Mouse (Mus musculus) splenic B cell, adult 2 months (primary cell): Measurements from ENCODE around the gene Uhmk1.

Source experiments
- DNase-seq: peaks from one replicate; pipeline ENCODE4 v3.0.0-alpha.2; 2011; ENCODE audit warnings: low read depth, low spot score
- H3K27me3 ChIP-seq: 2 replicates; pipeline ENCODE4 v1.6.1; 2012; ENCODE audit warnings: mild to moderate bottlenecking, low read length, moderate library complexity, mixed read lengths; ENCODE audit not compliant: control insufficient read depth, poor library complexity, insufficient read depth, severe bottlenecking
- H3K36me3 ChIP-seq: 2 replicates; pipeline ENCODE4 v1.6.1; 2012; ENCODE audit warnings: mild to moderate bottlenecking, low read length, moderate library complexity, mixed read lengths; ENCODE audit not compliant: control insufficient read depth, poor library complexity, insufficient read depth, severe bottlenecking

Uhmk1 gene

DNA sequence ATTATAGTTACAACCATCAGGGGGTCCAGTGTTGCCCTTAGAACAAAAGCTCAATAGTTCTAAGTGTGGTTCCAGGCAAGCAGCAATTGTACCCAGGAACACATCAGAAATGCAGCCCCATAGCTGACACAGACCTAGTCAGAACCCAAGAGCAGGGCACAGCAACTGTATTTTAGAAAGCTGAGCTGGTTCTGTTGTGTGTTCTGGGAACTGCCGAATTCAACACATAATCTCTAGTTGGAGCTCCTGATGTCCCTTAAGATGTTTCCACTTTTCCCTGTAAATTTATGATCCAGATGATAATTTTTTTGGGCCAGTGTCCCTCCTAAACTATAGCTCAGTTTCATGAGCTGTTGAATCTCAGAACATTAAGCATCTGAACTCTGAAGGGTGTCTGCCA, 23.3 kb downstream of the Uhmk1 start:
- DNase-seq = no peak
- H3K36me3 ChIP-seq = peaks cover 11% of the 10 kb centered on the region; the same call in 1 of the 2 replicates
- no peaks in the 10 kb centered on the region for H3K27me3 ChIP-seq

DNA sequence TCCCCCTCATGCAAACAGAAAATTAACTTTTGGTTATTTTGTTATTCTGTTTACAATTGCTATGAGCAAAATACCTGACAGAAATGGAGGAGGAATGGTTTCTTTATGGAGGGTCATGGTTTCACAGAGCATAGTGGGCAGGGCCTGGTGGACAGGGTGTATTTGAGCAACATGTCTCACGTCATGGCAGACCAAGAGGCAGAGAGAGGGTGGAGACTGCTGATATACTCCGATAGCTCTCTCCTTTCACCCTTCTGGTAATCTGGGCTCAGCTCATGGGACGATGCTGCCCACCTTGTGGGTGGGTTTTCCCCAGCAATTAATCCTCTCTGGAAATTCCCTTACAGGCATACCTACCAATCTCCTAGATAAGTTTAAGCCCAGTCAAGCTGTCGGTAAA, 25.0 kb downstream of the Uhmk1 start:
- no peak for DNase-seq
- Histone ChIP-seq H3K27me3 (no peaks in the 10 kb centered on the region), H3K36me3 (peaks cover 8% of the 10 kb centered on the region; the same call in 1 of the 2 replicates)

- H3K27me3 ChIP-seq = no peaks in the 10 kb centered on the region
- DNase-seq = no peak
Observed at GRCm38 (mm10) chr1:170188601-170189000, 26.6 kb downstream of the Uhmk1 start.

GRCm38 (mm10) chr1:170186531-170186930, 28.7 kb downstream of the Uhmk1 start:
- no peaks in the 10 kb centered on the region for H3K36me3 ChIP-seq
- DNase-seq = no peak

More at GRCm38 (mm10) chr1:170188601-170189000, 26.6 kb downstream of the Uhmk1 start:
- peaks cover 4% of the 10 kb centered on the region; the same call in 1 of the 2 replicates for H3K36me3 ChIP-seq

DNA sequence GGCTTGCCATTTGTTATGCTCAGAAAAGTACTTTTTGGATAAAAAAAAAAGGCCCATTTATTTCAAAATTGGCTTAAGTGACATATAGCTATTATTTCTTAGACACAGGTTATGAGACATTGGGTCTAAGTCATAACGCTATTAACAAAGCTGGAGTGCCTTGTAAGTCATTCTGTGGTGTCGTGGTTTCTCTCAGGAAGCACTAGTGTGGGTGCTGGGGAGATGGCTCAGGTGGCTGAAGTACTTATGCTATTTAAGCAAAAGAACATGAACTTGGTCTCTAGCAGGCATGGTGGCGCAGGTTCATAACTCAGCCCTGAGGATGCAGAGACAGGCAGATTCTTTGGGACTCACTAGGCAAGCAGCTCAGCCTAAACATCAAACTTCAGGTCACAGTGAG, 30.1 kb downstream of the Uhmk1 start:
- Histone ChIP-seq H3K27me3 (no peaks in the 10 kb centered on the region), H3K36me3 (no peaks in the 10 kb centered on the region)
- DNase-seq = no peak

More at GRCm38 (mm10) chr1:170186531-170186930, 28.7 kb downstream of the Uhmk1 start:
- no peaks in the 10 kb centered on the region for H3K27me3 ChIP-seq

DNA sequence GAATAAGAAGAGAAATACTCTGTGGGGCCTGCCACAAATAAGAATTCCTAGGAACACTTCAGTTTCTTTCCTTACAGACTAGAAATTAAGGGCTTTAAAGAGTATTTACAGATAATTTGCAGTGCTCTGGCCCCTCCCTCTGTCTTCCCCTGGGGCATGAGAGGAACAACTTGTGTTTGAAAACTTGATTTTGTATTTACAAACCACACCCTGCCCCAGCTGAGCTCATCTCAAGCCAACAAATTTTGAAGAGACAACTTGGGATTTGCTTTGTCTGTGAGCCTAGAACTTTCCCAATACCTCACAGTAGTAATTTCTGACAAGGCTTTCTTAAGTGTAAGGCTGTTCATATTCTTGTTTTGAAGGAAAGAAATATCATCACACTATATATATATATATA, 32.5 kb downstream of the Uhmk1 start:
- H3K27me3 ChIP-seq = no peaks in the 10 kb centered on the region
- no peak for DNase-seq
- no peaks in the 10 kb centered on the region for H3K36me3 ChIP-seq

DNA sequence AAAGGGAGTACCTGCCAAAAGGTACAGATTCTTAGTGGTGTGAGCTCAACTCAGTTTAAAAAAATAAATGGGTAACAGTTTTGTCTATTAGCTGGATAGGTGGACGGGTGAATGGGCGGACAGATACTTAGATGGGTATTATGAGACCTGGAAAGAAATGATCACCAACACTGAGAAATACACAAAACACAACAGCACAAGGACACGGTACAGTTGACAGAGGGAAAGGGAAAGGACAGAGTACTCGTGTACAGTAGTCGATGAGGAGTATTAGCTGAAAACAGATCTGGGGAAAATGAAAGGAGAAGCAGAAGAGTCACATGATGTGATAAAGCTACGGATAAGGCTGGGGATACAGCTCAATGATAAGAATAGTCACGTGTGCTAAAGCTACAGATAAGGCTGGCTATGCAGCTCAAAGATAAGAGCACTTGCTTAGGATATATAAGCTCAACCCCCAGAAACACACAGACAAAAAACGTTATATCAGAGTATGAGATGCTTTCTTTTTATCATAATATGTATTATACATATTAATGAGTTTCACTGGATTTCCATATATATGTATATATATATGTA, 38.4 kb downstream of the Uhmk1 start:
- Histone ChIP-seq H3K27me3 (no peaks in the 10 kb centered on the region), H3K36me3 (no peaks in the 10 kb centered on the region)
- no peak for DNase-seq

- no peaks in the 10 kb centered on the region for H3K36me3 ChIP-seq
- DNase-seq = peak; percentile 8
Observed at GRCm38 (mm10) chr1:170175848-170176247, 39.3 kb downstream of the Uhmk1 start.

DNA sequence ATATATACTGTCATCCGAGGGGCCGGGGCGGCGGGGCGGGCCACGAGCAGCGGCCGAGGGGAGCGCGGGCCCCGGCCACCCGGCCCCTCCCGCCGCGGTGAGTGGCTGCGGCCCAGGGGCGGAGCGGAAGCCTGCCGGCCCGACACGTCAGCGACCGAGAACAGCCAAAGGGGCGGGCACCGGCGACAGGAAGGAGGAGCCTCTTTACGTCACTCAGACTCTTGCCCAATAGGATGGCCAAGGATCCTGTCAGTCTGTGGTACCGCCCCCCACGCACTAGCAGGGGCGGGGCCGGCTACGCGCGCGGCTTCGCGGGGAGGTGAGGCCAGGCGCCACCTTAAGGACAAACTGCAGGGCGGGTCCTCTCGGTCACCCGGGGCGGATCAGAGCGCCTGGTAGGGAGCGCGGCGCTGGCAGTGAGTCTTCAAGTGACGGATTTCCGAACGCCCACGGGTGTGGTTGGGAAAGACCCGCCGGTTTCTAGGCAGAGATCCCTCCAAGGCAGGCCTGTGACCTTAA, 40.3 kb downstream of the Uhmk1 start, which contains the start of gene Uap1:
Gene Uap1 (minus strand): TSS at position 144 of the 519 bp plus-strand sequence.
- H3K27me3 ChIP-seq = no peaks in the 10 kb centered on the region
- DNase-seq = peak; percentile 100
- no peaks in the 10 kb centered on the region for H3K36me3 ChIP-seq

More at GRCm38 (mm10) chr1:170175848-170176247, 39.3 kb downstream of the Uhmk1 start:
- H3K27me3 ChIP-seq = no peaks in the 10 kb centered on the region

DNA sequence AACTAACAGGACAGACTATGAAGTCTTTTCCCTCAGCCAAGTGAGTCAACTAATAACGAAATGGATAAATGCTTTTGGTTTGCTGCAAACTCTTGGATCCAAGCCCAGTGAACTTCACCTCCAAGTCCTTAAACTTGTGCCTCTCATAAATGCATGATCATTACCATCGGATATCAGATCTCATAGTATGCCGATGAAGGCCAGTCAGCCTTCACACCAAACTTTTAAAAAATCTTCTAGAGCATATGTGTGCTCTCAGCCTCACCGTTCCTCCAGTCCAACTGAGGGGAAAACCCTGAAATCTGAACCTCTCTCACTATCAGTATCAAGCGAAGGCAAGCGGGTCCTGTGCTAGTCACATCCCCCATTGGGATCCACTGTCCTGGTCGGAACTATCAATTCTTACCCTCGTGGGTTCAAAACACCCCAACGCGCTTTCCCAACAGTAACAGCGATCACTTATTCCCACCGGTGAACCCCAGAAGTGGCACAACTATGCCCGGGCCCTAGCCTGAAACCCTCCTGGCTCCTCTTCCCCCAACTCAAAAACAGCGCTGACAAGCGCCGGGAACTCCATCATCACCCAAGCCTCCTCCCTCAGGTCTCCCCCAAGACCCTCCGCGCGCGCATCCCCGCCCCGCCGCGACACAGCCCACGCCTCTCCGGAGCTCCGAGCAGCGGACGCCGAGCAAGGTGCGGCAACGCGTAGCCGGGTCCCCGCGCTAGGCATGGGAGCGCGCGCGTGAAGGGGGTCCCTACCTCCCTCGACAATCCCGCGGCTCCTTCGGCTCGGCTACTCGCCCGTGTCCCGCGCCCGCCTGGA, 41.0 kb downstream of the Uhmk1 start:
- Histone ChIP-seq H3K36me3 (no peaks in the 10 kb centered on the region), H3K27me3 (no peaks in the 10 kb centered on the region)
- DNase-seq = peak; percentile 59

DNA sequence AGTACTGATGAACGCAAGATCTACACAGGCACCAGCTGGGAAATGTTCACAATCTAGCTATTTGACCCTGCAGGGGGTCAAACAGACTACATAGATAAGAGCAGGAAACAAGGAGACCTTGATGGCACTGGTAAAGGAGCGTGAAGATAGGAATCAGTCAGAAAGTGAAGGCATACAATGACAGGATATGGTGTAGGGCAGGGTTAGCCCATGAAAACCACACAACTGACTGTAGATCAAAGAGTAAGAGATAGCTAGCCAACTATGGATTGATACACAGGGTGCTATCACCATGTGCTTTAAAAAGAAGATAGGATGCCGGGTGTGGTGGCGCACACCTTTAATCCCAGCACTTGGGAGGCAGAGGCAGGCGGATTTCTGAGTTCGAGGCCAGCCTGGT, 47.4 kb downstream of the Uhmk1 start:
- no peaks in the 10 kb centered on the region for H3K27me3 ChIP-seq
- no peak for DNase-seq
- peaks cover 6% of the 10 kb centered on the region for H3K36me3 ChIP-seq

- H3K27me3 ChIP-seq = no peaks in the 10 kb centered on the region
- H3K36me3 ChIP-seq = peaks cover 6% of the 10 kb centered on the region
- DNase-seq = no peak
Observed at GRCm38 (mm10) chr1:170164913-170165312, 50.3 kb downstream of the Uhmk1 start.

GRCm38 (mm10) chr1:170164053-170164614, 51.1 kb downstream of the Uhmk1 start:
- Histone ChIP-seq H3K27me3 (no peaks in the 10 kb centered on the region), H3K36me3 (peaks cover 6% of the 10 kb centered on the region)
- no peak for DNase-seq

DNA sequence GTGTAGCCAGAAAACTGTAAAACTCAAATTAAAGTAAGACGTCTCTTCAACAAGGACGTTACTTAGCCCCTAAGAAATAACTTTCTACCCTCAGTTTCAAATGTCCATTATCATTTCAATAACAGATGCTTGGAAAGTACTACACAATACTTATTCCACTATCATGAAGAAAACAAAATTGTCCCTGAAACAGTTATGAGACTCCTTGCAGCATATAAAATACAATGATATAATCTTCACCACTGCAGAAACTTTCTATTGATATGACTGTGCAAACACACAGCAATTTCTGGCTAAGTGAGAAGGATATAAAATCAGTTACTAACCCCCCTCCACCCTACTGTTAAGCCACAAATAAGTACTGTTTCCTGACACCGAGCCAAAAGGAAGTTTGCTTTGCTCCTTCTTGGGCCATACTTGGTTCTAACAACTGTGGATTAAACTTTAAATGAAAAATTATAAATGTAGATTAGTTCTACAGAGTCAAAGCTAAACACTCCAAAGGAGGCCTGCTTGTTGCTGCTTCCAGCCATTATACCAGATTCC, 51.7 kb downstream of the Uhmk1 start:
- no peak for DNase-seq
- Histone ChIP-seq H3K27me3 (no peaks in the 10 kb centered on the region), H3K36me3 (peaks cover 6% of the 10 kb centered on the region)

GRCm38 (mm10) chr1:170161852-170162251, 53.3 kb downstream of the Uhmk1 start:
- Histone ChIP-seq H3K36me3 (peaks cover 6% of the 10 kb centered on the region), H3K27me3 (no peaks in the 10 kb centered on the region)
- no peak for DNase-seq
